Mouse (Mus musculus): ENCODE measurements around the gene Akt3. TPM values are rescaled to one million over a fixed set of nuclear protein-coding genes. Genes with fewer than 3 reads are reported as not detected.

Gene Akt3
- 18.7 and 20.2 TPM in 2 replicates for polyA plus RNA-seq (2021; fragmentation: Nextera tagmentation)
- long read RNA-seq, experiment 1, partial matches to known transcripts = 7 of 33 reads
- long read RNA-seq, experiment 1, other reads (novel, unspliced or antisense) = 26 of 33 reads
- long read RNA-seq, experiment 2, partial matches to known transcripts = 2 of 36 reads
- long read RNA-seq, experiment 2, other reads (novel, unspliced or antisense) = 34 of 36 reads

DNA sequence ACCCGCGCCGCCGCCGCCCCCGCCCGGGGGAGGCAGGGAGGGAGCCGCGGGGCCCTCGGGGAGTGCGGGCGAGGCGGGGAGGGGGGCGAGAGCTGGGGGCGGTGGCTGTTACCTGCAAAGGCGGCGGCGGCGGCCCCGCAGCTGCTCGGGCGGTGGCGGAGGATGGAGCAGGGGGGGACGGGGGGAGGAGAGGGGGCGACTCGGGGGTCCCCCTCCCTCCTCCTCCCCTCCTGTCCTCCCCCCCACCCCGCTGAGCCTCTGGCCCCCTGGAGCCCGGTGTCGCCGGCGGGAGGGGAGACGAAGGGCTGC, at the start of gene Akt3:
Akt3 (minus strand) TSS at position 170 of the 309 bp plus-strand sequence.

Other genes with a start within 250 kb of the Akt3 start
- 54.1 and 66.7 TPM in 2 replicates for gene Zbtb18, start 184.1 kb upstream of the Akt3 start, polyA plus RNA-seq (2021; fragmentation: Nextera tagmentation)